Mouse (Mus musculus): Measurements from ENCODE around the gene 9630041A04Rik. TPM values are rescaled to one million over a fixed set of nuclear protein-coding genes. Genes with fewer than 3 reads are reported as not detected.

The 9630041A04Rik gene
- not detected for total RNA-seq (2021)

- DNase-seq (ENCODE audit: low spot score in 2 of 2), result no peak
- intact Hi-C loops (cut with DNase I), result loop anchor here (5.0 kb wide), 1 partner anchor 115 kb away; no protein-coding TSS in a partner anchor
Measured at GRCm38 (mm10) chr9:101861596-101862471, at the start of gene 9630041A04Rik. Gene 9630041A04Rik (plus strand): TSS chr9:101861841.

DNA sequence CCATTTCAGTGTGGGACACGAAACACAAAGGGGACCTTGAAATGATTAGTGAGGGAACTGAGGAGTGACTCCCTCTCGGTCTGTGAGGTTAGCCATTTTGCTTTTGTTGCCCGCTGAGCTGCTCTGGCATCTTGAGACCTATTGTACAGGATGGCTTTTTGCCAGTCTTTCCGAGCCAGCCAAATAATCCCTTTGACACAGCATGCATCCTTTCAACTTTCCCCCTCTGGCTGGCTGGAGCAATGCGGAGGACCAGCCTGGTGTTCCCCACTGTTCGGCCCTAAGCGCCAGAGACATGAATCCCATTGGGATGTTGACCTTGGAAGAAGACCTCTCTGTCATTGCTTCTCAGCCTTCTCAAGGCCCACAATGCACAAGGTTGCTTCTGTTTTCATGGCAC, 37.7 kb upstream of the 9630041A04Rik start:
- DNase-seq (ENCODE audit: low spot score in 2 of 2), result no peak
- intact Hi-C loops (cut with DNase I), result no loop called here

GRCm38 (mm10) chr9:101825626-101826025, 36.0 kb upstream of the 9630041A04Rik start:
- intact Hi-C loops (cut with DNase I), result no loop called here

DNA sequence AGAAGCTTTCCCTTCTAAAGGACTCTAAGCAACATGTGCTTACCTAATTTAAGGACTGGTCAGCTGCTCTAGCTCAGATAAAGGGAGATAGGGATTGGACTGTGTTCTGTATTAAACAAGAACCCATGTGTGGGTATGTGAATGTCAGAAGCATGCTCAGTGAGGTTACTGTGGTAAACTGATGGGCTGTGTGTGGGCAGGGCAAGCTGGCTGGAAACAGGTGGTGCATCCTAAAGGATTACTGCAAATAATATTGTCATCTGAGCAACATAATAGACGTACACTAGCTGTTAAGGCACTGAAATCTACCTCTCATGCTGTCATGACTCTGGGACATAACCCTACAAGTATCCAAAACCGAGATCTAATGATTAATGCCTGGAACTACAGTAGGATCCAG, 28.0 kb upstream of the 9630041A04Rik start:
- intact Hi-C loops (cut with DNase I), result no loop called here
- DNase-seq (ENCODE audit: low spot score in 2 of 2), result no peak

More at GRCm38 (mm10) chr9:101825626-101826025, 36.0 kb upstream of the 9630041A04Rik start:
- no peak for DNase-seq (ENCODE audit: low spot score in 2 of 2)

- intact Hi-C loops (cut with DNase I), result no loop called here
- DNase-seq (ENCODE audit: low spot score in 2 of 2), result peak in 1 of 2 experiments; percentile 67
Measured at GRCm38 (mm10) chr9:101841101-101841500, 20.5 kb upstream of the 9630041A04Rik start.

DNA sequence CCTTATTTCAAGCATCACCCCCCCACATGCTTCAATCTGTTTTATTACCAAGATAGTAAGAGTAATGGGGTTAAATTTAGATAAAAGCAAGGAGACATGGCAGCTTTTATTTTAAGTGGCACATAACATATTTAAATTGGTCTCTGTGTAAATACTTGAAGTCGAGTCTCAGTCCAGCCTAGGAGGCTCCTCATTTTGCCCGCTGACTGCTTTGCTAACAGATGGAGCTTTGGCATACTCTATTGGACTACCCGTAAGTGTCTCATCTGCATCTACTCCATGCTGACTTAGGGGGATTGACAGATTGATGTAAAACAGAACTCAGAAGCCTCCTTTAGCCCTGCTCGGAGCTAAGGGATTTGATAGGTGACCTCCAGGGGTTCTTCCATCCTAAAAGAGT, 17.7 kb upstream of the 9630041A04Rik start:
- DNase-seq (ENCODE audit: low spot score in 2 of 2), result peak in 1 of 2 experiments; percentile 67
- intact Hi-C loops (cut with DNase I), result loop anchor here (1.0 kb wide), 1 partner anchor 294 kb away; no protein-coding TSS in a partner anchor

DNA sequence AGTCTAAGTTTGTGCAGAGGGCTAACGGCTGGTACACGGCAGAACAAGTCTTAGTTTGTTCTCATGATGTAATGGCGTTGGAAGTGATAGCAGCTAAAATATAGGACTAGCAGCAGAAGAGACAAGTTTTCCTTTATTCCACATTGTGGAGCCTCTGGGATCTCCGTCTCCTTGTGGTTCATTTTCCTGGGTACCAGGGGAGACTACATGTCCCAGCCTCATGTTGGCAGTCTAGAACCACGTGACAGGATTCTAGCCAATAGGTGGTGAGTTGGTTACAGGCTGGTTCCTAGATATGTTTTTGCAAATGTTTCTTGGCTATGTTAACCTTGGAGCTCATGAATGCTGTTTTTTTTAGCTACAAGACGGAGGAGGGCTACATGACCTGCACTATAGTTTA, 15.9 kb upstream of the 9630041A04Rik start:
- intact Hi-C loops (cut with DNase I), result no loop called here
- no peak for DNase-seq (ENCODE audit: low spot score in 2 of 2)

DNA sequence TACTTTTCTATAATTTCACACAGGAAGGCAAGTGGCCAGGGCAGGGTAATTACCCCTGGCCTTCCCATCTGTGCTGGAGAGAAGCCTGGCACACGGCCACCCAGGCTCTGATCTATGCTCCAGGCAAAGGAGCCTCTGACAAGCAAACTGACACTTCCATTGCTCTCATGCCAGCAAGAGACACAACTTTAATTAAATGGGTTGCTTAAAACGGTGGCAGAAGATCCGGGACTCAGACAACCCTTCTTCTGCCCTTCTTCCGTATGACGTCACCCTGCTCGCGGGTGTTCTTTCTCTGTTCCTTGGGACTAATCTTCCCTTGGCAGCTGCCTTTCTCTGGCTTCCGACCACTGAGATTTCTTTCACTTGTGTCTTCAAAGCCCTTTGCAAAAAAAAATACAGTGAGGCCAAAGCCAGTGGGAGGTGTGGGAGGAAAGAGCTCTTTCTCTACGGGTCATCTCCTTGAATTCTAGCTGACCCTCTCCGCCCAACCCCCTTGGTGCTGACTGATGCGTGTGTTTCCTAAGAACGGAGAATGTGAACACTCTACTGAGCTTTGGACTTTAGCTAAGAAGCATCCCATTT, 932 bp downstream of the 9630041A04Rik start:
- intact Hi-C loops (cut with DNase I), result loop anchor here (5.0 kb wide), 1 partner anchor 115 kb away; no protein-coding TSS in a partner anchor
- peak in 1 of 2 experiments; percentile 58 for DNase-seq (ENCODE audit: low spot score in 2 of 2)

- no peak for DNase-seq (ENCODE audit: low spot score in 2 of 2)
- intact Hi-C loops (cut with DNase I), result loop anchor here (5.0 kb wide), 1 partner anchor 114 kb away; no protein-coding TSS in a partner anchor
Measured at GRCm38 (mm10) chr9:101863130-101863529, 1.5 kb downstream of the 9630041A04Rik start.

GRCm38 (mm10) chr9:101868593-101868992, 7.0 kb downstream of the 9630041A04Rik start:
- intact Hi-C loops (cut with DNase I), result no loop called here
- DNase-seq (ENCODE audit: low spot score in 2 of 2), result peak in 1 of 2 experiments; percentile 67

DNA sequence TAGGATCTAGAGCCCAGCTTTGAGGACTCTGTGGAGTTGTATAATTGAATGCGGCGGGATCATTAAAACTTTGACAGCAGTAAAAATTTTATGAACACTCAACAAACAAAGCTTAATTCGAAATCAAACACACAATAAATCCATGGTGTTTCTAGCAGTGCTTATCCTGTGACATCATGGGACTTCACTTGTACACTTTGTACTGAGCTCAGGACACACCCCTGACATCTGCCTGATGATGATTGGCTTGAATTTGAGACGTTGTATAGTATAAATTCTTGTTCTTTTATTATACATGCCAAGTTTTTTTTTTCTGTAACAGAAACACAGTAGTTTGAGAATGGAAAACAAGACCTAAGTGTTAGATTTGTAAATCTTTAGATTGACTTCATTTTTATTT, 8.4 kb downstream of the 9630041A04Rik start:
- intact Hi-C loops (cut with DNase I), result no loop called here
- DNase-seq (ENCODE audit: low spot score in 2 of 2), result no peak

GRCm38 (mm10) chr9:101875306-101875705, 13.7 kb downstream of the 9630041A04Rik start:
- peak in 1 of 2 experiments; percentile 55 for DNase-seq (ENCODE audit: low spot score in 2 of 2)
- intact Hi-C loops (cut with DNase I), result no loop called here

- no peak for DNase-seq (ENCODE audit: low spot score in 2 of 2)
- intact Hi-C loops (cut with DNase I), result no loop called here
Measured at GRCm38 (mm10) chr9:101877109-101877987, 15.7 kb downstream of the 9630041A04Rik start.

GRCm38 (mm10) chr9:101883295-101883694, 21.7 kb downstream of the 9630041A04Rik start:
- DNase-seq (ENCODE audit: low spot score in 2 of 2), result no peak
- intact Hi-C loops (cut with DNase I), result no loop called here

- intact Hi-C loops (cut with DNase I), result no loop called here
Measured at GRCm38 (mm10) chr9:101897851-101898250, 36.2 kb downstream of the 9630041A04Rik start.

DNA sequence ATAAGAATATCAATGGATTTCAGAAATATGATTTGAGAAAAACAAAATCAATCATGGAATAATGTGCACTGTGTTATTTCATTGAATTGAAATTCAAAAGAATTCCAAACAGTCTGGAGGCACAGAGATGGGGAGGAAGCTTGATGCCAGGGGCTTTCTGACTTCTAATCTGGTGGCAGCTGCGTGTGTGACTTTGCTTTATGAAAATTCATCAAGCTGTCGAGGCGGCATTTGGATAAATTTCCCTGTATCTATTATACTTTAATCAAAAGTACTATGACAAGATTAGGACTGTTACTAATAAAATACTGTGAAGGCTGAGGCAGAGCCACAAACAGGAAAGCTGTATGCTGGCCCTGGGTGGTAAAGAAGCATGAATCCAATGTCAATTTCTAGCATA, 41.8 kb downstream of the 9630041A04Rik start:
- intact Hi-C loops (cut with DNase I), result no loop called here
- DNase-seq (ENCODE audit: low spot score in 2 of 2), result no peak

More at GRCm38 (mm10) chr9:101897851-101898250, 36.2 kb downstream of the 9630041A04Rik start:
- DNase-seq (ENCODE audit: low spot score in 2 of 2), result no peak

DNA sequence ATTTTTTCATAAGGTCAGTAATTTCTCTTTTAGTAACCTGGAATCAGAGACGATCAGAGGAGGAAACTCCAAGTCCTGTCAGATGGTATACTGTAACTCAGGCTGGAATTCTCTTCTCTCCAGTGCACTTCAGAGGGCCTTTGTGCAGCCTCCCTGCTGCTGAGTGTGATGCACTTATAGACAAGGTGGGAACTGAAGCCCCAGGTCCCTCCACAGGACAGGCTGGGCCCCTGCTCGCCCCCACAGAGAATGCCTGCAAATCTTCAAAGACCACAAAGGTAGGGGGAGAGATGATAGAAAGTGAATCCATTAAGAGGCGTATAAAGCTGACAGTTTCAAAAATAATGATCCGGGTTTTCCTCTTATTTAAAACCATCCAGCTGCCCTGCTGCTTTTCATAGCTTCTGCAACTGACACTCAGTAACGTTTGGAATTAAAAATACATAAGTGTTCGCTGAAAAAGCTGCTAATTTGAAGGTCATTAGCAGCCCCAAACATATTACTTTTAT, 46.2 kb downstream of the 9630041A04Rik start:
- no peak for DNase-seq (ENCODE audit: low spot score in 2 of 2)
- intact Hi-C loops (cut with DNase I), result no loop called here

DNA sequence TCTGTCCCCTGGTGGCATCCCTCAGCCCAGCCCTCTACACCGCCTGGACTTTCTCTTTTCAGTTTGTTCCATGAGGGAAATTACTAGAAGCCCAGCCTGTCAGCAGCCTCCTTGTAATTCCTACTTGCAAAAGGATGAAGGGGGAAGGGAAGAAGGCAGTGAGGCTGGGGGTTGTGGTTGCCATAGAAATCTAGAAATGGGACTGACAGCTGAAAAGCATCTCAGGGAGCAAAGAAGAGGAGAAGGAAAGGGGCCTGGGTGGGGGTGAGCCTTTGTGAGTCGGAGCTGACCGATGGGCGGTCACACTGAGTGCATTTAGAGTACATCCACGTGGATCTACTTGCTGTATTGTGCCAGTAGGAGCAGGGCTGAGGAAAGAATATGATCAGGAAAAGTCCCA, 47.2 kb downstream of the 9630041A04Rik start:
- no peak for DNase-seq (ENCODE audit: low spot score in 2 of 2)
- intact Hi-C loops (cut with DNase I), result no loop called here

- no peak for DNase-seq (ENCODE audit: low spot score in 2 of 2)
- intact Hi-C loops (cut with DNase I), result no loop called here
Measured at GRCm38 (mm10) chr9:101909491-101909890, 47.9 kb downstream of the 9630041A04Rik start.

Measured in left cerebral cortex, postnatal 25 days (tissue).